In the genomic region with DNA sequence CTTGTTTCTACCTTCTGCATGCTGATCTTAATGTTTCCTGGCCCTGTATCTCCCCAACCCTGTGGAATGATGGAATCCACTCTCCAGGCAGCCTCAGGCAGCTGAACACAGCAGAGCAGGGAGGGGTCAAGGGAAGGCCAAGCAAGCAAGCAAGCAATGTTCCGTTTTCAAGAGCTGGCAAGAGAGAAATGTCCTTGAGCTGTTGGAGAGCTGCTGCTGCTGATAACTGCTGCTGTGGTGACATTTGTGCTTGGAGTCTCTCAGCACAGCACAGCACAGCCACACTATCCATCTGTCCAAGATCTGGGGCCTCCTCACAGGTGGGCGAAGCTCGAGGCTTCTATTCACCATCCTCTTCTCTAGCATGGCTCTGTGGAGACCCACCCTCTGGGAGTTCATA, we compare ENCODE assay signal across 13 mouse cellular contexts. TPM values are rescaled to one million over a fixed set of nuclear protein-coding genes. Genes with fewer than 3 reads are reported as not detected.
"Had no signal": no experiment of that assay in that cellular context is flagged by ENCODE, and none has a peak within 500 bp of the region (broad histone marks: within the 10 kb centered on the region; RNA-seq: fewer than 3 reads in every experiment).

No protein-coding gene starts in this region.

RNA-seq across cellular contexts. Expression of a gene that starts 22.0 kb away (rescaled TPM):
- total RNA-seq: midbrain, postnatal 0 days; monocyte, adult 5-6 weeks; neutrophil, adult 5-6 weeks had no signal
- polyA plus RNA-seq: lung, embryonic 15.5 days; macrophage; midbrain, embryonic 11.5 days; midbrain, embryonic 13.5 days; neural tube, embryonic 12.5 days; neural tube, embryonic 14.5 days; spleen, adult 2 months; stomach, embryonic 15.5 days had no signal

RNA-seq across cellular contexts. Expression of a gene that starts 24.7 kb away (rescaled TPM):
- total RNA-seq: megakaryocyte, adult 5-6 weeks; monocyte, adult 5-6 weeks had no signal
- polyA plus RNA-seq: liver, embryonic 16.5 days; macrophage; neural tube, embryonic 14.5 days; spleen, adult 2 months had no signal
